Mouse (Mus musculus) CH12.LX (cell line): ENCODE data around the gene Ccnl2.

ENCODE experiments used
- BHLHE40 ChIP-seq: IDR thresholded peaks from 2 replicates; pipeline ENCODE4 v1.6.1; 2011; ENCODE audit warnings: mild to moderate bottlenecking, low read depth, low read length, improper control_type of control experiment
- CTCF ChIP-seq, 2 experiments: IDR thresholded peaks in 1 of 2; conservative IDR thresholded peaks in 1 of 2; 2 replicates each; pipeline ENCODE4 v1.5.1; 2011 to 2012; ENCODE audit warnings: low read depth in 2 of 2, low read length in 2 of 2, improper control_type of control experiment in 1 of 2, inconsistent platforms in 1 of 2, mild to moderate bottlenecking in 1 of 2, moderate library complexity in 1 of 2
- EP300 ChIP-seq: IDR thresholded peaks from 2 replicates; pipeline ENCODE4 v1.6.1; 2011; ENCODE audit warnings: low read length, improper control_type of control experiment
- MAFK ChIP-seq: IDR thresholded peaks from 2 replicates; pipeline ENCODE4 v1.6.1; 2011; ENCODE audit warnings: low read length, improper control_type of control experiment; ENCODE audit not compliant: insufficient replicate concordance
- NELFE ChIP-seq: IDR thresholded peaks from 2 replicates; pipeline ENCODE4 v1.6.1; 2011; ENCODE audit warnings: low read depth, low read length, improper control_type of control experiment
- NRF1 ChIP-seq: IDR thresholded peaks from 2 replicates; pipeline ENCODE4 v1.6.1; 2014; ENCODE audit warnings: low read depth, mild to moderate bottlenecking, inconsistent platforms, low read length, improper control_type of control experiment, moderate library complexity
- POLR2A ChIP-seq: IDR thresholded peaks from 2 replicates; pipeline ENCODE4 v1.6.1; 2011; ENCODE audit warnings: low read depth, mild to moderate bottlenecking, improper control_type of control experiment, low read length
- POLR2AphosphoS2 ChIP-seq: IDR thresholded peaks from 2 replicates; pipeline ENCODE4 v1.6.1; 2011; ENCODE audit warnings: low read depth, low read length, improper control_type of control experiment
- USF1 ChIP-seq: IDR thresholded peaks from 2 replicates; pipeline ENCODE4 v1.6.1; 2014; ENCODE audit warnings: low read depth, mild to moderate bottlenecking, inconsistent platforms, low read length, improper control_type of control experiment
- ZKSCAN1 ChIP-seq: IDR thresholded peaks from 2 replicates; pipeline ENCODE4 v1.6.1; 2012; ENCODE audit warnings: low read depth, inconsistent platforms, low read length, improper control_type of control experiment, borderline replicate concordance
- ZNF384 ChIP-seq: IDR thresholded peaks from 2 replicates; pipeline ENCODE4 v1.6.1; 2012; ENCODE audit warnings: low read depth, low read length, improper control_type of control experiment, inconsistent platforms

DNA sequence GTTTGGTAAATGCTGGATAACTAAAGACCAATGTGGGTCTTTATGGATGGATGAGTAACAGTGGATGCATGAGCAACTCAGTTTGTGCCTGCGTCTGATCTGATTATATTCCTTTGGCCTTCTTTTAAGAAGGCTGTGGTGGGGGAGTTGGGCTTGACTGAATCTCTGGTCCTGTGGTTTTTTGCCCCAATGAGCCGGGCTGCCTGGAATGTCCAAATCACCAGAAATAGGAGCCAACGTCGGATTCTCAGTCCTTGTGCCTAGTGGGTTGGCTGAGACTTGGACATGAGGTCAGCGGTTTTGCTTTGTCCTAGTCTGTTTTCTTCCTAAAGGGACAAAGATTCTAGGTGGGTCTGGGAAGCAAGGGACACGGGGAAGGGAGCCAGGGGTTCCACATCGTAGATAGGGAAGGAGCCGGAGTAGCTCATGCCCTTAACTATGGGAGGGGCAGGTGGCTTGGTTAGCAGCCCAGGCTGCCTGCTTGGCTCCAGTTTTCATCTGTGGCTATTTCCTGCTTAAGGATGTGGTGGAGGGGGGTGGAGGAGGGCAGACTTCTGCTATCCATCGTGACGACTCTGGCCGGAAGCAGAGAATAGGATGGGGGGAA is 25.2 kb downstream of the Ccnl2 start:
- TF ChIP-seq CTCF (conservative IDR thresholded peaks at IDR 0.05 in 1 of 2, IDR thresholded peaks at IDR 0.05 in 1 of 2; ENCODE audit: low read depth in 2 of 2, low read length in 2 of 2) (no peak), USF1 (no peak), MAFK (no peak), ZNF384 (no peak), ZKSCAN1 (no peak), EP300 (no peak), POLR2AphosphoS2 (no peak), BHLHE40 (no peak), POLR2A (no peak), NRF1 (no peak), NELFE (no peak)
